13 mouse cellular contexts compared by ENCODE assay signal in the genomic region with DNA sequence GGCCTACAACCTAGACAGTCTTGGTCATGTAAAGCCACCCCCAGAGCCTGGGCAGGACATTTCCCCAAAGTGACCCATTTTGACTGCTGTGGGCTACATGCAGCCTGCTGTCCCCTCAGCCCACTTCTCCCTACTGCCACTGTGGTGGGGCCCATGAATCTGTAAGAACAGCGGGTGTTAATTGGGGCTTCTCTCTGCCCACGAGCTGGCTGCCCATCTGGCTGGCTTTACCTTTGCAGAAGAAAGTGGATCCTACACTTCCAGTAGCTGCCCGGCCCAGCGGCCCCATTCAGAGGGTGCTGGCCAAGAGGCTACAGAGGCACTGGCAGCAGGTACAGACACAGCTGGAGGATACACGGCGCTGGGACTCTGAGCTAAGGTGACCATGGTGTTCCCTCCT. TPM values are rescaled to one million over a fixed set of nuclear protein-coding genes. Genes with fewer than 3 reads are reported as not detected.
DNase-seq lines count a peak whose midpoint lies in the region; ATAC-seq and TF ChIP-seq lines count a peak whose summit lies in the region.
"Had no signal": no experiment of that assay in that cellular context is flagged by ENCODE, and none has a peak within 500 bp of the region (broad histone marks: within the 10 kb centered on the region; RNA-seq: fewer than 3 reads in every experiment).

No protein-coding gene starts in this region.

- no peak overlapping the region for H3K27ac ChIP-seq in midbrain, embryonic 11.5 days (ENCODE audit: low read depth, low read length)
- no peak overlapping the region for H3K27ac ChIP-seq in midbrain, embryonic 15.5 days
- H3K27ac ChIP-seq in MEL (ENCODE audit: control insufficient read depth, low read depth, low read length), result no peak overlapping the region
- H3K27ac ChIP-seq in midbrain, embryonic 16.5 days (ENCODE audit: low read length), result no peak overlapping the region
- H3K27ac ChIP-seq: kidney, embryonic 15.5 days; liver, embryonic 13.5 days; stomach, postnatal 0 days had no signal

- no peak for TF ChIP-seq CTCF in MEL (IDR thresholded peaks at IDR 0.05 in 2 of 3, conservative IDR thresholded peaks at IDR 0.05 in 1 of 3; ENCODE audit: control insufficient read depth in 1 of 3, insufficient read depth in 1 of 3, low read depth in 2 of 3, low read length in 3 of 3, poor library complexity in 1 of 3, severe bottlenecking in 1 of 3)

- no peaks in the 10 kb centered on the region for H3K79me2 ChIP-seq in MEL (ENCODE audit: control insufficient read depth, insufficient read depth, low read length, poor library complexity)

- no peak for TF ChIP-seq POLR2A in MEL (IDR thresholded peaks at IDR 0.05; ENCODE audit: control insufficient read depth in 1 of 2, insufficient read depth in 1 of 2, low read depth in 1 of 2, low read length in 2 of 2, poor library complexity in 1 of 2)

- no peak for TF ChIP-seq RAD21 in MEL (IDR thresholded peaks at IDR 0.05; ENCODE audit: low read depth, low read length)

- H3K9ac ChIP-seq in midbrain, embryonic 11.5 days (ENCODE audit: low read length), result peak overlapping the region; percentile 44; the same call in 1 of the 2 replicates
- no peak overlapping the region for H3K9ac ChIP-seq in midbrain, embryonic 15.5 days
- peak overlapping the region; percentile 16; the same call in 1 of the 2 replicates for H3K9ac ChIP-seq in MEL (ENCODE audit: control insufficient read depth, low read depth, low read length, poor library complexity, severe bottlenecking)
- peak overlapping the region; percentile 34; the same call in 1 of the 2 replicates for H3K9ac ChIP-seq in midbrain, embryonic 16.5 days (ENCODE audit: low read depth, low read length)
- H3K9ac ChIP-seq: kidney, embryonic 15.5 days; liver, embryonic 13.5 days had no signal

- peaks cover under 1% of the 10 kb centered on the region; the same call in 1 of the 2 replicates for H3K4me1 ChIP-seq in midbrain, embryonic 11.5 days (ENCODE audit: control insufficient read depth, insufficient read depth, low read length)
- H3K4me1 ChIP-seq in midbrain, embryonic 15.5 days, result no peaks in the 10 kb centered on the region
- peaks cover 0 to 8% of the 10 kb centered on the region in 2 experiments; a peak in 2 of 4 replicates for H3K4me1 ChIP-seq in MEL (ENCODE audit: control insufficient read depth in 1 of 2, insufficient read depth in 2 of 2, low read length in 2 of 2)
- H3K4me1 ChIP-seq in midbrain, embryonic 16.5 days (ENCODE audit: control insufficient read depth, insufficient read depth, low read length), result no peaks in the 10 kb centered on the region

- no peaks in the 10 kb centered on the region for H3K36me3 ChIP-seq in midbrain, embryonic 11.5 days (ENCODE audit: control insufficient read depth, insufficient read depth, low read length)
- no peaks in the 10 kb centered on the region for H3K36me3 ChIP-seq in midbrain, embryonic 15.5 days (replicated peaks)
- peaks cover 0 to 2% of the 10 kb centered on the region in 2 experiments; a peak in 1 of 4 replicates for H3K36me3 ChIP-seq in MEL (ENCODE audit: control insufficient read depth in 1 of 2, insufficient read depth in 2 of 2, low read length in 2 of 2)
- peaks cover 8% of the 10 kb centered on the region for H3K36me3 ChIP-seq in midbrain, embryonic 16.5 days (ENCODE audit: control insufficient read depth, insufficient read depth, low read length)
- H3K36me3 ChIP-seq: G1E; kidney, embryonic 15.5 days; liver, embryonic 13.5 days had no signal

- no peak for DNase-seq in frontal cortex, postnatal 25 days (ENCODE audit: low spot score in 2 of 2)
- no peak for DNase-seq in midbrain, embryonic 11.5 days (ENCODE audit: low spot score, missing footprints)
- DNase-seq in MEL (ENCODE audit: low read depth, low spot score), result no peak
- no peak for DNase-seq in spleen, postnatal 10 days (ENCODE audit: low spot score in 2 of 2)

- no peak overlapping the region for H3K4me2 ChIP-seq in midbrain, embryonic 11.5 days
- no peak overlapping the region for H3K4me2 ChIP-seq in midbrain, embryonic 15.5 days
- H3K4me2 ChIP-seq in midbrain, embryonic 16.5 days (ENCODE audit: low read length), result no peak overlapping the region
- H3K4me2 ChIP-seq: heart, embryonic 11.5 days; liver, embryonic 13.5 days had no signal

- H3K9me3 ChIP-seq in midbrain, embryonic 11.5 days (ENCODE audit: control insufficient read depth, low read length), result no peaks in the 10 kb centered on the region
- no peaks in the 10 kb centered on the region for H3K9me3 ChIP-seq in midbrain, embryonic 15.5 days
- H3K9me3 ChIP-seq in MEL (replicated peaks; ENCODE audit: insufficient read depth, low read length), result no peaks in the 10 kb centered on the region
- no peaks in the 10 kb centered on the region for H3K9me3 ChIP-seq in midbrain, embryonic 16.5 days (replicated peaks; ENCODE audit: control insufficient read depth, low read length, poor library complexity, severe bottlenecking)
- H3K9me3 ChIP-seq: G1E; kidney, embryonic 15.5 days; liver, embryonic 13.5 days had no signal

- 90% methylated on average over 6 of the region's 6 CpGs for WGBS in midbrain, embryonic 11.5 days
- WGBS in midbrain, embryonic 15.5 days, result 94% methylated on average over 6 of the region's 6 CpGs
- WGBS in midbrain, embryonic 16.5 days, result 91% methylated on average over 6 of the region's 6 CpGs

- peaks cover 2% of the 10 kb centered on the region for H3K27me3 ChIP-seq in midbrain, embryonic 11.5 days (ENCODE audit: control insufficient read depth, insufficient read depth, low read length)
- peaks cover 8% of the 10 kb centered on the region; the same call in 1 of the 2 replicates for H3K27me3 ChIP-seq in midbrain, embryonic 15.5 days (replicated peaks)
- H3K27me3 ChIP-seq in MEL (ENCODE audit: control insufficient read depth in 1 of 2, insufficient read depth in 2 of 2, low read length in 2 of 2), result no peaks in the 10 kb centered on the region
- 0 out of 2 replicates have a peak, but pooled peaks cover 2% of the 10 kb centered on the region for H3K27me3 ChIP-seq in midbrain, embryonic 16.5 days (ENCODE audit: control insufficient read depth, insufficient read depth, low read depth, low read length)

- TF ChIP-seq EP300 in MEL (IDR thresholded peaks at IDR 0.05; ENCODE audit: low read depth in 1 of 2, low read length in 2 of 2), result no peak

- ATAC-seq in frontal cortex, adult (ENCODE audit: low TSS enrichment), result peak; percentile 31; the same call in 1 of the 2 replicates
- no peak for ATAC-seq in midbrain, embryonic 11.5 days (ENCODE audit: low FRiP score)
- no peak for ATAC-seq in midbrain, embryonic 15.5 days (replicated peaks)
- ATAC-seq in midbrain, embryonic 16.5 days, result no peak

- no peak overlapping the region for H3K4me3 ChIP-seq in midbrain, embryonic 11.5 days (ENCODE audit: low read depth, low read length)
- no peak overlapping the region for H3K4me3 ChIP-seq in midbrain, embryonic 15.5 days
- H3K4me3 ChIP-seq in MEL (ENCODE audit: control insufficient read depth in 1 of 2, insufficient read depth in 1 of 2, low read depth in 2 of 2, low read length in 2 of 2), result no peak overlapping the region
- no peak overlapping the region for H3K4me3 ChIP-seq in midbrain, embryonic 16.5 days (ENCODE audit: low read depth, low read length)
- H3K4me3 ChIP-seq: kidney, embryonic 15.5 days; liver, embryonic 13.5 days had no signal

TF ChIP-seq in MEL, 35 proteins besides CTCF, POLR2A, EP300 and RAD21 (continues in another document):
- TF ChIP-seq POLR2AphosphoS2 (IDR thresholded peaks at IDR 0.05; ENCODE audit: low read length), result no peak
- no peak for TF ChIP-seq MAX (IDR thresholded peaks at IDR 0.05; ENCODE audit: low read length)

RNA-seq across cellular contexts. Expression of gene Matk, which starts 7.6 kb away (rescaled TPM):
- polyA plus RNA-seq in midbrain, embryonic 11.5 days (2014; fragmentation: Nextera tagmentation; extraction: Ambion mirVana), result 2.5 and 2.7 TPM in 2 replicates
- 37.2 and 40.1 TPM in 2 replicates for polyA plus RNA-seq in midbrain, embryonic 15.5 days (2015; fragmentation: Nextera tagmentation; extraction: Ambion mirVana)
- 0.10 and 0.23 TPM in 2 replicates for total RNA-seq in MEL (2012; rRNA removed)
- 1 to 10 TPM in 1 of 2 experiments, not detected in 1; 1.0 TPM for polyA plus RNA-seq in MEL (2012; ENCODE audit: insufficient read depth in 1 of 2, insufficient read length in 2 of 2, low read depth in 1 of 2, low replicate concordance in 2 of 2, missing spikeins in 1 of 2)
- 43.3 and 67.9 TPM in 2 replicates for polyA plus RNA-seq in midbrain, embryonic 16.5 days (2015; fragmentation: Nextera tagmentation; extraction: Ambion mirVana)
- polyA plus RNA-seq: G1E had no signal

RNA-seq across cellular contexts. Expression of gene Zfr2, which starts 12.2 kb away (rescaled TPM):
- 3.0 and 3.8 TPM in 2 replicates for polyA plus RNA-seq in midbrain, embryonic 11.5 days (2014; fragmentation: Nextera tagmentation; extraction: Ambion mirVana)
- 35.4 and 37.2 TPM in 2 replicates for polyA plus RNA-seq in midbrain, embryonic 15.5 days (2015; fragmentation: Nextera tagmentation; extraction: Ambion mirVana)
- 0.39 and 0.81 TPM in 2 replicates for total RNA-seq in MEL (2012; rRNA removed)
- polyA plus RNA-seq in MEL (2012; ENCODE audit: insufficient read depth in 1 of 2, insufficient read length in 2 of 2, low read depth in 1 of 2, low replicate concordance in 2 of 2, missing spikeins in 1 of 2), result 1 to 10 TPM in 1 of 2 experiments, not detected in 1; 1.4 TPM
- 26.5 and 31.0 TPM in 2 replicates for polyA plus RNA-seq in midbrain, embryonic 16.5 days (2015; fragmentation: Nextera tagmentation; extraction: Ambion mirVana)

RNA-seq across cellular contexts. Expression of gene Atcay, which starts 14.5 kb away (rescaled TPM):
- polyA plus RNA-seq in midbrain, embryonic 11.5 days (2014; fragmentation: Nextera tagmentation; extraction: Ambion mirVana), result 21.2 and 22.2 TPM in 2 replicates
- 95.3 and 96.7 TPM in 2 replicates for polyA plus RNA-seq in midbrain, embryonic 15.5 days (2015; fragmentation: Nextera tagmentation; extraction: Ambion mirVana)
- 0.19 and 0.20 TPM in 2 replicates for total RNA-seq in MEL (2012; rRNA removed)
- under 1 TPM in 1 of 2 experiments, not detected in 1; 0.33 TPM for polyA plus RNA-seq in MEL (2012; ENCODE audit: insufficient read depth in 1 of 2, insufficient read length in 2 of 2, low read depth in 1 of 2, low replicate concordance in 2 of 2, missing spikeins in 1 of 2)
- 96.8 and 102 TPM in 2 replicates for polyA plus RNA-seq in midbrain, embryonic 16.5 days (2015; fragmentation: Nextera tagmentation; extraction: Ambion mirVana)
- total RNA-seq: megakaryocyte-erythroid progenitor cell, adult 5-6 weeks had no signal
- polyA plus RNA-seq: G1E had no signal

RNA-seq across cellular contexts. Expression of gene Mrpl54, which starts 21.6 kb away (rescaled TPM):
- polyA plus RNA-seq in midbrain, embryonic 11.5 days (2014; fragmentation: Nextera tagmentation; extraction: Ambion mirVana), result 198 and 205 TPM in 2 replicates
- polyA plus RNA-seq in midbrain, embryonic 15.5 days (2015; fragmentation: Nextera tagmentation; extraction: Ambion mirVana), result 124 and 126 TPM in 2 replicates
- 137 and 150 TPM in 2 replicates for total RNA-seq in MEL (2012; rRNA removed)
- 100 to 1,000 TPM; 157 to 421 TPM for polyA plus RNA-seq in MEL (2012; ENCODE audit: insufficient read depth in 1 of 2, insufficient read length in 2 of 2, low read depth in 1 of 2, low replicate concordance in 2 of 2, missing spikeins in 1 of 2)
- polyA plus RNA-seq in midbrain, embryonic 16.5 days (2015; fragmentation: Nextera tagmentation; extraction: Ambion mirVana), result 128 and 130 TPM in 2 replicates

RNA-seq across cellular contexts. Expression of gene Apba3, which starts 21.6 kb away (rescaled TPM):
- 25.4 and 31.2 TPM in 2 replicates for polyA plus RNA-seq in midbrain, embryonic 11.5 days (2014; fragmentation: Nextera tagmentation; extraction: Ambion mirVana)
- polyA plus RNA-seq in midbrain, embryonic 15.5 days (2015; fragmentation: Nextera tagmentation; extraction: Ambion mirVana), result 36.4 and 38.5 TPM in 2 replicates
- total RNA-seq in MEL (2012; rRNA removed), result 68.9 and 81.3 TPM in 2 replicates
- 10 to 100 TPM in 1 of 2 experiments, not detected in 1; 73.2 TPM for polyA plus RNA-seq in MEL (2012; ENCODE audit: insufficient read depth in 1 of 2, insufficient read length in 2 of 2, low read depth in 1 of 2, low replicate concordance in 2 of 2, missing spikeins in 1 of 2)
- 28.8 and 33.8 TPM in 2 replicates for polyA plus RNA-seq in midbrain, embryonic 16.5 days (2015; fragmentation: Nextera tagmentation; extraction: Ambion mirVana)

Comparison
In these comparisons a context has a peak if more than half of its experiments do, and no peak if none do; other contexts are left out.
1. RNA of gene Matk, which starts 7.6 kb away (polyA plus RNA-seq): 43.3 to 67.9 TPM in midbrain, embryonic 16.5 days and 37.2 to 40.1 TPM in midbrain, embryonic 15.5 days; 2.5 to 2.7 TPM in midbrain, embryonic 11.5 days and 1.0 TPM in MEL; every median in the first group is over 10 times any median in the second.
2. RNA of gene Atcay, which starts 14.5 kb away (polyA plus RNA-seq): 96.8 to 102 TPM in midbrain, embryonic 16.5 days, 95.3 to 96.7 TPM in midbrain, embryonic 15.5 days and 21.2 to 22.2 TPM in midbrain, embryonic 11.5 days; 0.33 TPM in MEL; every median in the first group is over 10 times any median in the second.